Mouse (Mus musculus) midbrain, embryonic 13.5 days (tissue): ENCODE measurements at regions not wholly inside any gene's neighbourhood (a gene's known extent, or its start where the extent isn't known, plus 50 kb on each side); places are given as distances from the start of the nearest gene placed in this dataset.
A peak's percentile ranks its signal among the peaks of the same experiment; 100 is the strongest.
"Not testable (repeated sequence)": the region's sequence is repeated elsewhere in the genome, so short reads cannot be mapped to it uniquely, and the experiment has no call there.

ENCODE experiments used
- ATAC-seq: fragments of 200-750 bp; cut with Nextera tagmentation; 2 replicates; pipeline ENCODE4 v1.8.0; 2017; ENCODE audit warnings: mild to moderate bottlenecking, moderate TSS enrichment, moderate library complexity
- H3K27ac ChIP-seq: fragments of 300-500 bp; sonication (generic); 2 replicates; pipeline ENCODE4 v1.5.1; 2015; ENCODE audit warnings: inconsistent platforms, mild to moderate bottlenecking, moderate library complexity
- H3K27me3 ChIP-seq: fragments of 300-500 bp; sonication (generic); 2 replicates; pipeline ENCODE4 v1.6.1; 2015; ENCODE audit warnings: mild to moderate bottlenecking, inconsistent platforms
- H3K36me3 ChIP-seq: fragments of 300-500 bp; sonication (generic); 2 replicates; pipeline ENCODE4 v1.6.1; 2015; ENCODE audit warnings: mild to moderate bottlenecking, inconsistent platforms
- H3K4me1 ChIP-seq: fragments of 300-500 bp; sonication (generic); replicated peaks from 2 replicates; pipeline ENCODE4 v1.6.1; 2015; ENCODE audit warnings: inconsistent platforms
- H3K4me2 ChIP-seq: fragments of 300-500 bp; sonication (generic); replicated peaks from 2 replicates; pipeline ENCODE4 v1.6.1; 2015; ENCODE audit warnings: moderate library complexity, mild to moderate bottlenecking, inconsistent platforms
- H3K4me3 ChIP-seq: fragments of 300-500 bp; sonication (generic); replicated peaks from 2 replicates; pipeline ENCODE4 v1.5.1; 2015; ENCODE audit warnings: mild to moderate bottlenecking, inconsistent platforms
- H3K9ac ChIP-seq: fragments of 300-500 bp; sonication (generic); replicated peaks from 2 replicates; pipeline ENCODE4 v1.6.1; 2015; ENCODE audit warnings: mild to moderate bottlenecking, inconsistent platforms
- H3K9me3 ChIP-seq: fragments of 300-500 bp; sonication (generic); 2 replicates; pipeline ENCODE4 v1.6.1; 2016; ENCODE audit warnings: mild to moderate bottlenecking, inconsistent platforms
- WGBS: fragments of 180-500 bp; shearing (Covaris S2); methylation state at CpG from one replicate; pipeline ENCODE4 v1.1.7; 2015; 5-methylcytosine and 5-hydroxymethylcytosine counted together

- 100% methylated on average over 1 of the region's 1 CpGs for WGBS
Observed at GRCm38 (mm10) chr17:94866630-94867029, 116.8 kb upstream of the Mettl4 start.

GRCm38 (mm10) chr17:94864531-94865318 is 114.9 kb upstream of the Mettl4 start:
- peak; percentile 98 for ATAC-seq
- H3K4me1 ChIP-seq, H3K36me3 ChIP-seq, H3K9me3 ChIP-seq, H3K27ac ChIP-seq, H3K27me3 ChIP-seq: not testable (repeated sequence)
- WGBS: 15% methylated on average over 20 of the region's 21 CpGs
- Histone ChIP-seq H3K4me2 (peak overlapping the region; percentile 58), H3K4me3 (peak overlapping the region; percentile 50), H3K9ac (peak overlapping the region; percentile 60)

More at GRCm38 (mm10) chr17:94866630-94867029, 116.8 kb upstream of the Mettl4 start:
- H3K36me3 ChIP-seq: no peaks in the 10 kb centered on the region
- H3K9ac ChIP-seq: no peak overlapping the region
- no peaks in the 10 kb centered on the region for H3K27me3 ChIP-seq
- no peaks in the 10 kb centered on the region for H3K4me1 ChIP-seq
- no peak for ATAC-seq
- H3K4me2 ChIP-seq: no peak overlapping the region
- no peak overlapping the region for H3K4me3 ChIP-seq
- no peaks in the 10 kb centered on the region for H3K9me3 ChIP-seq
- H3K27ac ChIP-seq: no peak overlapping the region

GRCm38 (mm10) chr17:94854698-94855097 is 104.9 kb upstream of the Mettl4 start:
- not testable (repeated sequence) for H3K4me3 ChIP-seq, H3K27me3 ChIP-seq, H3K4me1 ChIP-seq, H3K4me2 ChIP-seq, H3K9ac ChIP-seq, H3K27ac ChIP-seq, ATAC-seq, H3K36me3 ChIP-seq, H3K9me3 ChIP-seq
- WGBS: 82% methylated on average over 4 of the region's 4 CpGs

- peaks cover 14% of the 10 kb centered on the region for H3K4me1 ChIP-seq
- peak overlapping the region; percentile 84 for H3K27ac ChIP-seq
- H3K27me3 ChIP-seq: no peaks in the 10 kb centered on the region
- 1% methylated on average over 20 of the region's 20 CpGs for WGBS
- H3K4me3 ChIP-seq: peak overlapping the region; percentile 78
- H3K9me3 ChIP-seq: peaks cover 13% of the 10 kb centered on the region; the same call in 1 of the 2 replicates
- peak; percentile 98 for ATAC-seq
- H3K36me3 ChIP-seq: peaks cover 18% of the 10 kb centered on the region
- peak overlapping the region; percentile 77 for H3K4me2 ChIP-seq
- peak overlapping the region; percentile 76 for H3K9ac ChIP-seq
Observed at GRCm38 (mm10) chr17:94834446-94835117, 84.8 kb upstream of the Mettl4 start.

- Histone ChIP-seq H3K4me3 (peak overlapping the region; percentile 78), H3K27ac (peak overlapping the region; percentile 84), H3K9me3 (peaks cover 11% of the 10 kb centered on the region; the same call in 1 of the 2 replicates), H3K4me1 (peaks cover 14% of the 10 kb centered on the region), H3K9ac (peak overlapping the region; percentile 76), H3K36me3 (peaks cover 22% of the 10 kb centered on the region), H3K4me2 (peak overlapping the region; percentile 77)
- WGBS: 6% methylated on average over 9 of the region's 9 CpGs
- not testable (repeated sequence) for H3K27me3 ChIP-seq
- ATAC-seq: peak; percentile 61
Observed at GRCm38 (mm10) chr17:94834067-94834445, 84.2 kb upstream of the Mettl4 start.

GRCm38 (mm10) chr17:94826415-94826814 is 76.6 kb upstream of the Mettl4 start:
- H3K4me2 ChIP-seq, H3K4me1 ChIP-seq, H3K27ac ChIP-seq, H3K9ac ChIP-seq, H3K27me3 ChIP-seq, ATAC-seq, H3K4me3 ChIP-seq: not testable (repeated sequence)
- Histone ChIP-seq H3K9me3 (peaks cover 28% of the 10 kb centered on the region), H3K36me3 (peaks cover 53% of the 10 kb centered on the region)
- 74% methylated on average over 1 of the region's 1 CpGs for WGBS

GRCm38 (mm10) chr17:94808758-94809157 is 58.9 kb upstream of the Mettl4 start:
- Histone ChIP-seq H3K4me2 (no peak overlapping the region), H3K27me3 (no peaks in the 10 kb centered on the region), H3K9ac (no peak overlapping the region), H3K36me3 (peaks cover 20% of the 10 kb centered on the region), H3K27ac (no peak overlapping the region), H3K4me1 (no peaks in the 10 kb centered on the region), H3K9me3 (peaks cover 28% of the 10 kb centered on the region), H3K4me3 (no peak overlapping the region)
- ATAC-seq: no peak
